In genomic region chr7:132573205-132573604, GRCm38 (mm10) we compare ENCODE assay signal across 9 mouse cellular contexts. TPM values are rescaled to one million over a fixed set of nuclear protein-coding genes. Genes with fewer than 3 reads are reported as not detected.
DNase-seq lines count a peak whose midpoint lies in the region; ATAC-seq and TF ChIP-seq lines count a peak whose summit lies in the region.
"Had no signal": no experiment of that assay in that cellular context is flagged by ENCODE, and none has a peak within 500 bp of the region (broad histone marks: within the 10 kb centered on the region; RNA-seq: fewer than 3 reads in every experiment).

No protein-coding gene starts in this region.

- no peaks in the 10 kb centered on the region for H3K9me3 ChIP-seq in heart, embryonic 11.5 days (replicated peaks; ENCODE audit: control insufficient read depth, low read length)
- H3K9me3 ChIP-seq in heart, embryonic 10.5 days, result no peaks in the 10 kb centered on the region
- H3K9me3 ChIP-seq in neural tube, embryonic 13.5 days, result no peaks in the 10 kb centered on the region
- H3K9me3 ChIP-seq in intestine, postnatal 0 days (ENCODE audit: control insufficient read depth), result no peaks in the 10 kb centered on the region

- 0 out of 2 replicates have a peak, but pooled peaks cover 2% of the 10 kb centered on the region for H3K27me3 ChIP-seq in heart, embryonic 11.5 days (ENCODE audit: control insufficient read depth, insufficient read depth, low read length)
- H3K27me3 ChIP-seq in heart, embryonic 10.5 days (ENCODE audit: insufficient read depth, poor library complexity, severe bottlenecking), result peaks cover 12% of the 10 kb centered on the region; the same call in 1 of the 2 replicates
- no peaks in the 10 kb centered on the region for H3K27me3 ChIP-seq in neural tube, embryonic 13.5 days
- no peaks in the 10 kb centered on the region for H3K27me3 ChIP-seq in intestine, postnatal 0 days (replicated peaks; ENCODE audit: control insufficient read depth, insufficient read depth, low read length)

- no peak overlapping the region for H3K4me2 ChIP-seq in heart, embryonic 11.5 days
- no peak overlapping the region for H3K4me2 ChIP-seq in neural tube, embryonic 13.5 days
- peak overlapping the region; percentile 71 for H3K4me2 ChIP-seq in intestine, postnatal 0 days (replicated peaks; ENCODE audit: low read depth)

- WGBS in heart, embryonic 11.5 days (ENCODE audit: insufficient replicate concordance), result 68% methylated on average over 6 of the region's 6 CpGs
- WGBS in heart, embryonic 10.5 days, result 75% methylated on average over 6 of the region's 6 CpGs
- WGBS in neural tube, embryonic 13.5 days, result 42% methylated on average over 6 of the region's 6 CpGs
- 35% methylated on average over 6 of the region's 6 CpGs for WGBS in intestine, postnatal 0 days

- H3K36me3 ChIP-seq in heart, embryonic 11.5 days (ENCODE audit: control insufficient read depth, insufficient read depth, low read length), result no peaks in the 10 kb centered on the region; the same call in 1 of the 2 replicates
- peaks cover 16% of the 10 kb centered on the region; the same call in 1 of the 2 replicates for H3K36me3 ChIP-seq in heart, embryonic 10.5 days
- peaks cover 8% of the 10 kb centered on the region for H3K36me3 ChIP-seq in neural tube, embryonic 13.5 days
- peaks cover 17% of the 10 kb centered on the region for H3K36me3 ChIP-seq in intestine, postnatal 0 days (ENCODE audit: control insufficient read depth, insufficient read depth)

- DNase-seq in heart, embryonic 10.5 days (ENCODE audit: low spot score), result no peak
- DNase-seq in neural tube, embryonic 10.5 days (ENCODE audit: extremely low spot score, low spot score), result no peak
- no peak for DNase-seq in cerebellum, adult 9-10 months
- no peak for DNase-seq in spleen, postnatal 14 days (ENCODE audit: low spot score in 2 of 2)
- DNase-seq in left cerebral cortex, adult 11 months (ENCODE audit: low spot score), result no peak
- DNase-seq: kidney, adult 8-10 months had no signal

- TF ChIP-seq CTCF in intestine, postnatal 0 days (IDR thresholded peaks at IDR 0.05; ENCODE audit: low read depth), result no peak

- peaks cover 18% of the 10 kb centered on the region for H3K4me1 ChIP-seq in heart, embryonic 11.5 days (ENCODE audit: control insufficient read depth, insufficient read depth, low read length)
- H3K4me1 ChIP-seq in heart, embryonic 10.5 days, result peaks cover 31% of the 10 kb centered on the region
- H3K4me1 ChIP-seq in neural tube, embryonic 13.5 days (replicated peaks), result peaks cover 24% of the 10 kb centered on the region
- 0 out of 2 replicates have a peak, but pooled peaks cover 7% of the 10 kb centered on the region for H3K4me1 ChIP-seq in intestine, postnatal 0 days (replicated peaks; ENCODE audit: control insufficient read depth, insufficient read depth, low read length)

- no peak for ATAC-seq in heart, embryonic 11.5 days (replicated peaks; ENCODE audit: insufficient number of reproducible peaks, low FRiP score, low TSS enrichment)
- ATAC-seq in neural tube, embryonic 13.5 days (ENCODE audit: low read depth), result no peak
- ATAC-seq in intestine, postnatal 0 days, result no peak

- 0 out of 2 replicates have a peak overlapping the region, but pooled peaks have one; percentile 24 for H3K27ac ChIP-seq in heart, embryonic 11.5 days (ENCODE audit: low read depth, low read length)
- H3K27ac ChIP-seq in heart, embryonic 10.5 days, result no peak overlapping the region
- H3K27ac ChIP-seq in neural tube, embryonic 13.5 days (replicated peaks), result peak overlapping the region; percentile 50; the same call in 1 of the 2 replicates
- peak overlapping the region; percentile 41; the same call in 1 of the 2 replicates for H3K27ac ChIP-seq in intestine, postnatal 0 days (ENCODE audit: low read depth, low read length)

- no peak overlapping the region for H3K4me3 ChIP-seq in heart, embryonic 11.5 days (ENCODE audit: low read depth, low read length)
- H3K4me3 ChIP-seq in heart, embryonic 10.5 days, result no peak overlapping the region
- H3K4me3 ChIP-seq in neural tube, embryonic 13.5 days, result no peak overlapping the region
- peak overlapping the region; percentile 66 for H3K4me3 ChIP-seq in intestine, postnatal 0 days (ENCODE audit: low read depth, low read length)

- no peak overlapping the region for H3K9ac ChIP-seq in heart, embryonic 11.5 days (ENCODE audit: low read depth, low read length)
- H3K9ac ChIP-seq in neural tube, embryonic 13.5 days, result no peak overlapping the region
- peak overlapping the region; percentile 56 for H3K9ac ChIP-seq in intestine, postnatal 0 days (ENCODE audit: low read depth, low read length)

RNA-seq across cellular contexts. Expression of gene Oat, which starts 3.0 kb away (rescaled TPM):
- 162 and 186 TPM in 2 replicates for polyA plus RNA-seq in heart, embryonic 11.5 days (2014; fragmentation: Nextera tagmentation; extraction: Ambion mirVana)
- polyA plus RNA-seq in heart, embryonic 10.5 days (2016; fragmentation: Nextera tagmentation; extraction: Ambion mirVana), result 148 and 160 TPM in 2 replicates
- 90.2 and 97.7 TPM in 2 replicates for polyA plus RNA-seq in neural tube, embryonic 13.5 days (2015; fragmentation: Nextera tagmentation; extraction: Ambion mirVana)
- polyA plus RNA-seq in intestine, postnatal 0 days (2015; fragmentation: Nextera tagmentation; extraction: Ambion mirVana), result 1,789 and 2,051 TPM in 2 replicates

RNA-seq across cellular contexts. Expression of gene Nkx1-2, which starts 26.2 kb away (rescaled TPM):
- polyA plus RNA-seq in heart, embryonic 11.5 days (2014; fragmentation: Nextera tagmentation; extraction: Ambion mirVana), result 0.04 TPM in 1 of 2 replicates, not detected in the other
- polyA plus RNA-seq in heart, embryonic 10.5 days (2016; fragmentation: Nextera tagmentation; extraction: Ambion mirVana), result not detected in 2 replicates
- 0.61 and 1.5 TPM in 2 replicates for polyA plus RNA-seq in neural tube, embryonic 13.5 days (2015; fragmentation: Nextera tagmentation; extraction: Ambion mirVana)
- polyA plus RNA-seq in intestine, postnatal 0 days (2015; fragmentation: Nextera tagmentation; extraction: Ambion mirVana), result 0.57 and 0.61 TPM in 2 replicates

RNA-seq across cellular contexts. Expression of gene Lhpp, which starts 37.2 kb away (rescaled TPM):
- polyA plus RNA-seq in heart, embryonic 11.5 days (2014; fragmentation: Nextera tagmentation; extraction: Ambion mirVana), result 21.2 and 21.9 TPM in 2 replicates
- polyA plus RNA-seq in heart, embryonic 10.5 days (2016; fragmentation: Nextera tagmentation; extraction: Ambion mirVana), result 17.4 and 19.3 TPM in 2 replicates
- 27.8 and 32.1 TPM in 2 replicates for polyA plus RNA-seq in neural tube, embryonic 13.5 days (2015; fragmentation: Nextera tagmentation; extraction: Ambion mirVana)
- polyA plus RNA-seq in intestine, postnatal 0 days (2015; fragmentation: Nextera tagmentation; extraction: Ambion mirVana), result 52.0 and 54.5 TPM in 2 replicates
